Mouse (Mus musculus) layer of hippocampus, adult 18-20 months (tissue): Measurements from ENCODE around the gene Gng2. TPM values are rescaled to one million over a fixed set of nuclear protein-coding genes. Genes with fewer than 3 reads are reported as not detected.
A peak's percentile ranks its signal among the peaks of the same experiment; 100 is the strongest.
"Not testable (repeated sequence)": the region's sequence is repeated elsewhere in the genome, so short reads cannot be mapped to it uniquely, and the experiment has no call there.

Experiments
- DNase-seq, 2 experiments: peaks; one replicate each; pipeline ENCODE4 v3.0.0; 2022; ENCODE audit warnings: low spot score in 2 of 2
- total RNA-seq, 2 experiments: library from RNA; stranded (reverse); gene quantifications; 2 replicates each; pipeline ENCODE4 v1.2.3; 2021

The Gng2 gene
- total RNA-seq, 2 experiments from 2014 or later: 285 to 288 TPM

DNA sequence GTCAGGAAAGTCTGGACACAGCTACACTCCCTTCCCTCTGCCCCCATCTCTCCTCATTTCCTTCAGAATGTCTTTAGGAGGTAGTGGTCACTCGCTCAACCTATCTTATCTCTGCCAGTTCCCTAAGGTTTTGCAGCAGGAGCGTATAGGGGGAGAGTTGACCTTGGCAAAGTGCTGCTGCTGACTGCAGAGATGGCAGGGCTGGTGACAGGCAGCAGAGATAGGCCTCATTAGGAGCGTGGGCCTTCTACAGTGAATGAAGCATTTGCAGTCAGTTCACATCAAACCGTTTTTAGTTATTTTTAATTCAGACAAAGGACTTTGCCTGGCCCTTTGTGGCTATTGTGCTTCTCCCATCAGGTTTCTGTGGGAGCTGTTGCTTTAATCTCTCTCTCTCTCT, 35.1 kb downstream of the Gng2 start:
- DNase-seq: no peak

DNA sequence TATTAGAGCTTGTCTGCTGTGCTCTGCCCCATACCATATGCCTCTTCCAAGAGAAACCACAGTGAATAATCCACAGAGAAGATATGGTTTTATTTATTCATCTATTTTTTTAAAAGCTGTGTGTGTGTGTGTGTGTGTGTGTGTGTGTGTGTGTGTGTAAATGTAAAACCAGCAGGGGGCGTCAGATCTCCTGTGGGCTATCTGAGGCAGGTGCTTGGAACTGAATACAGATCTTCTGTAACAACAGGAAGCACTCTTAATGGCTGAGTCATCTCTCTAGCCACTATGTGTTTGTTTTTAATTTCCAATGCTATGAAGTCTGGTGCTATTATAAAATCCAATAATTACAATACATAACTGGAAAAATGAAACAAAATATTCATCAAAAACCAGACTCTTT, 37.4 kb downstream of the Gng2 start:
- DNase-seq: no peak

DNA sequence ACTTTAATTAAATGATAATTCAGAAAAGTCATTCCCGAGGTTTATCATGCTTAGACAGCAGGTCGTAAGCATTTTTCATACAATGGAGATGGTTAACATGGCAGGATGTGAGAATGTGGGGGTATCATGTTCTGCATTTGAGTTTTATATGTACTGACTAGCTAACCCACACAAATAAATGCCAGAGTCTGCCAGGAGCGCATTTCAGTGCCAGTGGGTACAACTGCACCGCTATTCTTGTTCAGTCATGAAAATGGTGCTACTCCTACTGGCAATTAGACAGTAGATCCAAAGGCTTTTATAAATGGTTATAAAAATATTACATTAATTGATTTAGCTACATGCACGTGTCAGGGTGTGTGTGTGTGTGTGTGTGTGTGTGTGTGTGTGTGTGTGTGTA, 38.9 kb downstream of the Gng2 start:
- DNase-seq: peak in 1 of 2 experiments; percentile 71

DNA sequence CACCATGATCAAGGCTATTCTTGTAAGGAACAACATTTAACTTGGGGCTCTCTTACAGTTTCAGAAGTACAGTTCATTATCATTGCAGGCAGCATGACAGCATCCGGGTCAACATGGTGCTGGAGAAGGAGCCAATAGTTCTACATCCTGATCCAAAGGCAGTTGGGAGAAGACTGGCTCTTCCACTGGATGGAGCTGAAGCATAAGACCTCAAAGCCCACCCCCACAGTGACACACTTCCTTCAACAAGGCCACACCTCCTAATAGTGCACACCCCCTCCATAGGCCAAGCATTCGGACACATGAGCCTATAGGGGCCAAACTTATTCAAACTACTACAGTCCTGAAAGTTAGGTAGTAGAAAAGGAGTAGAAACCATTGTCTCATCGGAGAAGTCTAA, 42.3 kb downstream of the Gng2 start:
- DNase-seq: no peak

DNA sequence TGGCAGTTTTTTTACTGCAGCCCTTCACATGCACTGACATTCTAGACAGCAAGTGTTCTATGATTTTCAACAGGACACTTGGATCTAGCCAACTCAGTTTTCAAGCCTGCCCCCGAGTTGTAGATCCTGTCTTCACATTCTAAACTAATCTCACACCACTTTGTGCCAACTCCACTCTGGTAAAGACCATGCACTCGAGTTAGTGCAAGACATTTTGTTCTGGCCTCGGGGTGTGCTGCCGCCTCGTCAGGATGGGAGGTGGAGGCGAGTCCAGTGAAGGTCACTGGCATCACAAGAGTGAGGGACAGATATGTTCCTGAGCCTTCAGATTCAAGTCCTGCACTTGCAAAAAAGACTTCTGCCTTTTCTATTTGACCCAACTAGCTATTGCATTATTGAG, 44.1 kb downstream of the Gng2 start:
- DNase-seq: no peak

DNA sequence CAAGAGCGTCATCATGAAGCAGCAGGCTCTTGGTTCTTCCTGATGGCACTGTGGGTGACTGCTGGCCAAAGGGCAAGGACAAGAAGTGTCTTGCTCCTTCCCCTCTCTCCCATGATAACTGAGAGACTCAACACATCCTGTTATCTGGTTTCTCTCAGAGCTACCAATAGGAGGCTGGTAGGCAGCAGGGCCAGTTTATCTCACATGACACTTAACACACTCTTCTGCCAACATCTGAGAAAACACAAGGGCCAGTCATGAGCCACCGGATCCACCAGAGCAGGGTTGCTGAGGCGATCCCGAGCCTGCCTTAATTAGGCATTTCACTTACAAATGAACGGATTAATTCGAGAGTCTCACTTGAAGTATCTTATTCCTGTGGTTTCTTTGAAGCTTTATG, 49.5 kb downstream of the Gng2 start:
- DNase-seq: no peak

DNA sequence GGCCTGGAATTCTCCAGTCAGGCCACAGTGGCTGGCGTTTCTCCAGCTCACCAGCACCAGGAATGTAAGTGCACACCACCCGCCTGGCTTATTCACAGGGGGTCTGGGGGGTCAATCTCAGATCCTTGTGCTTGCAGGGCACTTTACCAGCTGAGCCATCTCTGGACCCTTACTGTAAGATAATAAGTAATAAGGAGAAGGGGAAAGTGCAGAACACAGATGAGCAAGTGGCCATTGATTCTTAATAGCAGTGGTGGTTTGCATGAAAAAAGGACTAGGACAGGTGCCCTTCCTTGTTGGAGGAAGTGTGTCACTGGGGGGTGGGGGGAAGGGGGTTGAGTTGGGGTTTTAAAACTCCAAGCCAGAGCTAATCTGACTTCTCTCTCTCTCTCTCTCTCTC, 50.3 kb downstream of the Gng2 start:
- no peak for DNase-seq

DNA sequence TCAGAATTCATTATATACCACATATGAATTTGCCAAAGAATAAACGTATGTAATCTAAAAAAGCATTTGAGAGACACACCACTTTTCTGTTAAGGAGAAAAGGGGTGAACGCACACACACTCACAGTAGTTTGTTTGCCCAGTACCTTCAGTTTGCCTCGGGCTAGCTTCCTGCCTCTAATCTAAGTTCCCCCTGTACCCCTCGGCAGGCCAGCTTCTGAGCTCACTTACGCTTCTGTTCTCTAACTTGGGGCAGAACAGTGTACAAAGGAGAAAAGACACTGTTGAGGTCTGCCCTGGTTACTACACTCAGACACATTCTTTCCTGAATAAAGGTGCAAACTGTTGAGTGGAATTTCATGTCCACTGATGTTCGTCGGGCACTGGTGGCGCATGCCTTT, 51.1 kb downstream of the Gng2 start:
- no peak for DNase-seq

DNA sequence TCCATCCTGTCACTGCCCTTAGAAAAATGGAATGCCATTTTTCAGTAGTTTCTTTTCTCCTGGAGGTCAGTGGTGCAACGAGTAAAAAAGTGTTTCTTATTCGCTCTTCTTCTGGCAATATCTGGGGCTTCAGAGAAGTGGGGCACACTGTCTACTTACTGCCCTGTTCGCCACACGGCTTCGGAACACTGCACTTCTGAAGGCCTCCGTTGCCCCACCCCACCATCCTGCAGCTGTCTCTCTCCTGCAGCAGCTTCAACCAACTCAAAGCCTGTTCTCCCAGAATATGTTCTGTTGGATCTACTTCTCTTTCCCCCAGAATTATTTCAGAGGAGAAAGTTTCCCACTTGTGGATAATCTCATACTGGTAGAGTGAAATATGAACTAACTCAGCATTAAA, 52.3 kb downstream of the Gng2 start:
- DNase-seq: no peak

DNA sequence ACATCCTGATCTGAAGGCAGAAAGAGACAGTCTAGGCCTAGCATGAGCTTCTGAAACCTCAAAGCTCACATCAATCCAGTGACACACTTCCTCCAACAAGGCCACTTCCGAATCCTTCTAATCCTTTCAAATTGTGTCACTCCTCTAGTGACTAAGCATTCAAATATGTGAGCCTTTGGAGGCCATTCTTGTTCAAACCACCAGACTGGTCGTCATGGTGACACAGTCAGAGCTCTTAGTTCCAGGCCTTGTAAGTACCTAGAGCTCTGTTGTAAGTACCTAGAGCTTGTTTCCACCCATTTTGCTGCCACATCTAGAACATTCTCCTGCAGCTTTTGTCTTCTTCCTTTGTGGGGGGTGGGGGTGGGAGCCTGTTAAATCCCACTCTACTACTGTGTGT, 53.3 kb downstream of the Gng2 start:
- DNase-seq: no peak

DNA sequence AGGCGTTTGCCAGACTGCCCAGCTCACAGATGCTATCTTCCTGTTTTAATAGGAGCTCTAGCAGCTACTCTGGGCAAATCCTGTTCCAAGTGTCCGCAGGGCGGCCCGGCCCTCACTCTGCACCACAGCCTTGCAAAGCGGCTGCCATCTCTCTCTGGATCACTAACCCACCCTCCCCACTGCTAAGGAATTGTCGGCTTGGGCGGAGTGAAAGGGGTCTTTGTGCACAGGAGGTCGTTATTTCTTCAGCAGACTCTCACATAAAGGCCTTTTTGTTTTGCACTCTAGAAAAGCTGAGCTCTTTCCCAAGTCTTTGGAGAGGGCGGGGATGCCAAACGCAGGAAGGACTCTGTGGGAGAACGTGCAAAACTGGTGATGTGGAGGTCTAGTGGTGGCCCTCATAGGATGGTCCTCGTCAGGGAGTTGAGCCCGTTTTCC, 57.2 kb downstream of the Gng2 start:
- no peak for DNase-seq

DNA sequence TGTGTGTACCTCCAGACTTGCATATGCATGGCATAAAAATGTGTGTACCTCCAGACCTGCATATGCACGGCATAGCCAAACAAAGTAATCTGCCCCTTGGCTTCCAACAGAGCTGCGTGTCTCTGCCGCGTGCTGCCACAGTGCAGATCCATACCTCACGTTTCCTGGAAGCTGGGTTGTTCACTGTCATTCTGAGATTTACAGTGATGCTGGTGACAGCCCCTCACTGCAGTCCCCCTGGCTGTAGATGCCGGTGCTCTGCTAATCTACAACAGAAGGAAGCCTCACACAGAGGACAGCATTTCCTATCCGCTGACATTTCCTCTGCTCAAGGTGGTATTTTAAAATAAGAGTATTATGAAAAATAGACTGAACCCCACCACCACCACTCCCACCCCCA, 57.6 kb downstream of the Gng2 start:
- no peak for DNase-seq

DNA sequence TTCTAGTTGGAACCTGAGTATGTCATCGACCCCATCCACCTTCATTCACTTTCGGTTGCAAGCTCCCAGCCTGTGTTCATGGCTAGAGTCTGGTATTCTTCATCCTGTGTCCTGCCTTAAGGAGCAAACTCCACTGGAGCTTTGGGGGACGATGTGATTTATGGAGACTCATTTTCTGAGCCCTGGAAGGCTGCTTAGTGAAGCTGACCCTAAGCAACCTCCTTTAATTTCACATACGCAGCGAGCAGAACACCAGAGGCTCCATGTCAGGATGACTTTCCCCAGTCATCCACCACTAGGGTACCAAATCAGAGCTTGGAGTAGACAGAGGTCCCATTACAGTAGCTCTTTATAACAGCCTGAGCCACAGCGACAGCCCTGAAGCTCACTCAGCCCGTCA, 59.9 kb downstream of the Gng2 start:
- DNase-seq: no peak

DNA sequence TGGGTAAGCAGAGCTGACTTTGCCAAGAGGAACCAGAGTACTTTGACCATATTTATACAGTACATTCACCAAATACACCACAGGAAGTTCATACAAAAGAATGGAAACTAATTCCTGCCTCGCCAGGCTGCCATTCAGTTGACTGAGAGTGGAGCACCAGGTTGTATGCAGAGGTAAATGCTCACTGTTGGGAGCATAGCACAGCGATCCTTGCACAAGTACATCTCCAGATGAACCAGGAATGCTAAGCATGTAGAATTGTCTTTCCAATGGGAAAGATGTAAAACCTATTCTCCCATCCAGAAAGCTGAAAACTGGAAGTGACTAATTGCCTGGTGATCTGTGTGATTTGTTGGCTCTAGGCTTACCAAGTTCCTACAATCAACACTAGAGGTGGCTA, 61.1 kb downstream of the Gng2 start:
- no peak for DNase-seq

DNA sequence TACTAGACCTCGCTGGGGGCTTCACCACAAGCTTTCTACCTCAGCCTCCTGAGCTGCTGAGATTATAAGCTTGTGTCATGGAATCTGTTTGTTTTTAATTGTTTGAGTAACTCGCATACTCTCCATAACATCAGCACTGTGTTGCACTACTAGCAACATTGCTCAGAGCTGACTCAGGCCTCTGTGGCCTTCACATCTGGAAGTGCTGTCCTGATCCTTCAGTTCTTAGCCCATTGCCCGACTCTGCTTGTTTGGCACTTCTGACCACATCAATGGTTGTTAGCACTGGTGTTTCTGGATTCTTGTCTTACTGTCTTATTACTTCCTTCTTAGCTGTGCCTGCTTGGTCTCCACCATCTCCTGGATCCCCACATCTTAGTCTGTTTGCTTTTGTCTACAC, 64.5 kb downstream of the Gng2 start:
- no peak for DNase-seq

DNA sequence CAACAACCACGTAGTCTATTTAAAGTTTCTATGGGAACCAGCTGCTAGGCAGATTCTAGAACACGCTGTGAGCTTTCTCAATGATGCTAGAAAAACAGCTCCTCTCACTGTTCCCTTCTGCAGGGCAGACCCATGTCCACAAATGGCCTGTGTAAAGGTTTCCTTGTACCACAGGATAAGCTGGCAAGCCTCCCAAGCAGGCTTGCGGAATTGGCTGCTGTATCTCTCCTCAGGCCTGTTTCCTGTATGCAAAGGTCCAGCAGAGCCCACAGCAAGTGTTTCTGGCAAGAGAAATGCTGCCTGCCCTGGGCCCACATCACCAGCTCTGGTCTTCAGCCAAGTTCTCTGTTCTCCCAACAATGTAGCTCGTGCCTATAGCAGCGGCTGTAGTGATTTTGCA, 71.8 kb downstream of the Gng2 start:
- DNase-seq: peak; percentile 46 to 59

DNA sequence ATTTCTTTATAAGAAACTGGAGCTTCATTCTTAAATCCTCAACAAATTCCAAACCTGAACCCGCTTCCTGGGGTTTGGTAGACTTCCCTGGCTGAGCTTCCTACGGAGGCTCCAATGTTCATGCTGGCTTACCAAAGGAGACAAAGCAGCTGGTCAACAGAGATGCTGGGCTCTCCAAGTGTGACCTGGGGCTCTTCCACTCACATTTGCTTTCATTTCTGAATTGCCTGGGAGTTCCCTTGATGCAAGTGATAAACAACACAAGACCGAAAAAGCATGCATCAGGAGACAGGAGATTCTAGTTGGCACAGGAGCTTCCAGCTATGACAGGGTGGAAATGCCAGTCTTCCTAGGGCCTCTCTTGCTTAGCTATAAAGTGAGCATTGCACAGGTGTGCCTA, 72.6 kb downstream of the Gng2 start:
- no peak for DNase-seq

DNA sequence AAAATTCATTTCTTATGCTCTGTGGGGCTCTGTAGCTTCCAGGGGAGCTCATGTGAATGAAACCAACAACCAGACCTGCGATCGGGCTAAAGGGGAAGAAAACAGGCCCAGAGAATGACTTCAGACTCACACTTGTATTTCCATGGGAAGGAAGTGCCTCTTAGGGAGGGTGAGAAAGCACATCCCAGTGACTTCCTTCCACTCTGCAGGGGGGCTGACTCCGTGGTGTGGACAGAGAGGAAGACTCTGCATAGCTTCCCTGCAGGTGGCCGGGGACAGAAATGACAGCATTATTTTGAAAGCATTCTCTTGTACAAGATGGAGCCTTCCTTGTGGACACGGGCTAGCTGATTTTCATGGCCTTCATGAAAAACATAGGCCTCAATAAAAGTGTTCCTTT, 73.4 kb downstream of the Gng2 start:
- no peak for DNase-seq

DNA sequence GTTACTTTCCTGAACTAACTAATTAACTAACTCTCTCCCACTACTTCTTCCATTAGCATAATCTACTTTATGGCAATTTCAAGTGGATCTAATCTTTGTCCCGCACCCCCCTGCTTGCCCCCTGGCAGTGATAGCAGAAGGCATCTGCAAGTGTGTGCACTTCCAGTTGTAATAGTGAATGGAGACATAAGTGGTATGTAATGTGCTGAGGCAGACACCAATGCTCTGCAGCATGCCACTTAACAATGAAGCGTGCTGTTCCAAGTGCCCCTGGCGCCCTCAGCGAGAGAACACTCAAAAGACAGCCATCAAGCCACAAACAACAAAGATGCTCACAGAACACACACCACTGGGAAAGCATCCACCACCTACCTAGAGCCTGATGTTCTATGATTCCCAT, 76.9 kb downstream of the Gng2 start:
- DNase-seq: no peak

DNA sequence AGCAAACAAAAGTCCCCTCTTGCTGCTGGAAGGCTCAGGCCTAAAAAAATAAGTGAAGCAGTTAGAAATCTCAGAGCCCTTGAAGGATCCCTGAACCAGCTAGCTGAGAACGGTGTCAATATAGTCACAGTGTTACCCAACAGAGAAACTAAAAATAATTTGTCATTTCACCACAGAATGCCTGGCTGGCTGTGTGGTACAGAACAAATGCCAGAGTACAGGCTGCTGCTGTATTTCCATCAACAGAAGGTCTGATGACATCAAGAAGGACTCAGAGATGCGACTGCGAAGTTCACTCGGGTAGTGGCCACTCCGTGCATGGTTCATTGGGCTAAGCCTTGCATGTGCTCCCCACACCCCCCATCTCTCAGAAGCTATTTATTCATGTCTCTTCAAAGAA, 89.9 kb downstream of the Gng2 start:
- DNase-seq: peak; percentile 53 to 84

DNA sequence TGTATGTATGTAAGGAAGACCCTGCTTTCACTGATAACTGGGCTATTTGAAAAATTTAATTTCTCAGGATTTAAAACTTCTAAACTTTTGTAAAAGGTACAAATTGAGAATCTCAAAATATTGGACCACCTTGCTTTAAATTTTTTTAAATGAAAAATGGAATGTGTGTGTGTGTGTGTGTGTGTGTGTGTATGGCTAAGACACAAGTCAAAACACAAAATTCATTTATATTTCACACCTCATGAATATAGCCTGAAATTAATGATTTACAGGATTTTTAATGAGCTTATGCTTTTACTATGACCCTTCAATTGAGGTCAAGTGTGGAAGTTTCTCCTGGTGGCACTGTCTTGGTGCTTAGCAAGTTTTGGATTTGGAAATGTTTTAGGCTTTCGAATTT, 93.0 kb downstream of the Gng2 start:
- not testable (repeated sequence) for DNase-seq

DNA sequence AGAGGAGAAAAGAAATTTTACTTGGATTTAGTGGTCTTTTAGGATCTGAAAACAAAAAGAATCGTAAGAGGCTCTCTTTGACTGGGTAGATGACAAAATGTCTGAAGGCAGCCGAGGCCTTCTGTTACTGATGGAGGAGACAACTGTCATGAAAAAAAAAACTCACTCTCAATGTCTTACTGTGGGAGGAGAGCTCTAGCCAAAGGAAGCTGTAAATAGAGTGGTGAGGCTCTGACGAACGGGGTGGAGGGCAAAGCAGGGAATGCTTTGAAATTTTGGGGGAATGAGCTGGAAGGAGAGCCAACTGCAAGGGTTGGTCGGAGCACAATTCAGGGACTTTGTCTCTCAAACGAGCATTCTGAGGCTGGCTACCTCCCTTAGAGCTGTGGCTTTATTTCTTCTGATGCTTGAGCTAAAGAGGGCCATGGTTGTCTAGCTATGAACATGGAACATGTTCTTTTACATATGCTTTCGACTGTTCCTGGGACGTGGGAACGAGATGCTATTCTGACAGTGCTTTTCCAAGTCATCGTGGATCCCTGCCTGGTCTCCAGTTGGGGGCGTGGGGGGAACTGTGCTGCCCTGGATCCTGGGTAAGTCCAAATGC, 103.1 kb downstream of the Gng2 start:
- DNase-seq: peak in 1 of 2 experiments; percentile 36

DNA sequence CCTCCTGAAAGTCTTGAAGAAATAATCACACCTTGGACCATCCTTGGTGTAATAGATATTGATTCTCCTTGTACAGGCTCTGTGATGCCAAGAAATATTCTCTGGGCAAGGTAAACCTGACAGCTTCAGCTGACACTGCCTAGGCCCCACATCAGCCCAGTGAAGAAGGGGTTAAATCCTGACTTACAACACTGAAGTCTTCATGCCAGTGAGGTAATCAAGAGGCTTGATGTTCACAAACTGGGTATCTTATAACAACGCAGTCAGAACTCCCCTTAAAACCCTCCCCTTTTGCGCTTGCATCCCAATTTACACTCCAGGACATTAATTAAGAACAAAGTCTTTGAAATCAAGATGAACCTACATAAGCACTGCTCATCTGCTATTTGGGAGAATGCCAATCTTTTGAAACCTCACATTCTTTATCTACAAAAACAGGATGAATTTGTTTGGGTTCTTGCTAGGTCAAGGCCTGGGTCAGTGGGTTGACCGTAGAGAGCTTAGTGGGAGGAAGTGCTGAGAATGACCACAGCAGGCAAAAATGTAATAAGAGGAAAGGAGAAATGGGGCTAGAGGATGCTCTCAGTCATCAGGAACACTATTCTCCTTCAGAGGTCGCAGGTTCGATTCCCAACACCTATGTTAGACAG, 110.0 kb downstream of the Gng2 start:
- no peak for DNase-seq
